Comparison of ENCODE assay signal across 15 mouse cellular contexts in genomic region chr5:104402651-104403050, GRCm38 (mm10).
"Had no signal": no experiment of that assay in that cellular context is flagged by ENCODE, and none has a peak within 500 bp of the region (broad histone marks: within the 10 kb centered on the region; RNA-seq: fewer than 3 reads in every experiment).

No protein-coding gene starts in this region.

- H3K4me1 ChIP-seq: liver, embryonic 12.5 days; liver, embryonic 15.5 days had no signal

- H3K9me3 ChIP-seq: intestine, embryonic 15.5 days; kidney, embryonic 15.5 days; limb, embryonic 10.5 days; limb, embryonic 13.5 days; liver, embryonic 12.5 days; liver, embryonic 15.5 days had no signal

- H3K27me3 ChIP-seq: intestine, embryonic 15.5 days; kidney, embryonic 15.5 days; limb, embryonic 13.5 days; liver, embryonic 12.5 days; liver, embryonic 15.5 days had no signal

- H3K4me3 ChIP-seq: intestine, embryonic 15.5 days; kidney, embryonic 15.5 days; limb, embryonic 10.5 days; limb, embryonic 13.5 days; liver, embryonic 12.5 days; liver, embryonic 15.5 days had no signal

- H3K9ac ChIP-seq: intestine, embryonic 15.5 days; kidney, embryonic 15.5 days; limb, embryonic 13.5 days; liver, embryonic 12.5 days; liver, embryonic 15.5 days had no signal

- H3K36me3 ChIP-seq: intestine, embryonic 15.5 days; kidney, embryonic 15.5 days; limb, embryonic 10.5 days; limb, embryonic 13.5 days; liver, embryonic 12.5 days; liver, embryonic 15.5 days had no signal

- DNase-seq: kidney, adult 11 months; kidney, adult 8-10 months; kidney, postnatal 10 days; kidney, postnatal 36 days; midbrain, embryonic 14.5 days; thymus, adult 18-20 months; thymus, postnatal 36 days had no signal

- ATAC-seq: hindbrain, embryonic 16.5 days; liver, embryonic 12.5 days had no signal

- H3K27ac ChIP-seq: intestine, embryonic 15.5 days; kidney, embryonic 15.5 days; limb, embryonic 13.5 days; liver, embryonic 12.5 days; liver, embryonic 15.5 days; macrophage had no signal

- H3K4me2 ChIP-seq: intestine, embryonic 15.5 days; kidney, embryonic 15.5 days; limb, embryonic 13.5 days; liver, embryonic 12.5 days; liver, embryonic 15.5 days had no signal
